Mouse (Mus musculus): ENCODE data around the gene Ppfia3. TPM values are rescaled to one million over a fixed set of nuclear protein-coding genes. Genes with fewer than 3 reads are reported as not detected.
"Not testable (repeated sequence)": the region's sequence is repeated elsewhere in the genome, so short reads cannot be mapped to it uniquely, and the experiment has no call there.

Ppfia3 gene
- polyA plus RNA-seq, 1 experiment from 2014 or later = 5.5 TPM

DNA sequence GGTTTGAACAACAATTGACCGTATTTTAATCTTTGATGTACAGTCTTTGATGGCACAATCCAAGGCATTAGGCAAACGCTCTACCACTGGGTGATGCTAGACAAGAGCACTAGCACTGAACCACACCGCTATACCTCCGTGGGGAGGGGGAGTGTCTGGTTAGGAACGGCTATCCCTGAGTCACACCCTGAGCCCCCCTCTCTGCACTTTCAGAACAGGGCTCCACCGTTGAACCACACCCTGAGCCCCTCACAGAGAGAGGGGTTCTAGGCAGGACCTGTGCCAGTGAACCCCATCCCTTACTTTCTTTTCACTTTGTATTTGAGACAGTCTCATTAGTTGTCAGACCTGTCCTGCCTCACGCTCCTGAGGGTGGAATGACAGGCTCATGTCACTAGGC, 41.5 kb upstream of the Ppfia3 start:
- H3K36me3 ChIP-seq (ENCODE audit: control insufficient read depth, insufficient read depth, low read length) = no peaks in the 10 kb centered on the region
- ATAC-seq (ENCODE audit: insufficient read depth, low FRiP score) = no peak
- no peak overlapping the region for H3K9ac ChIP-seq (ENCODE audit: low read length)
- H3K4me2 ChIP-seq (ENCODE audit: low read depth, low read length) = no peak overlapping the region
- H3K27ac ChIP-seq (ENCODE audit: low read length) = no peak overlapping the region
- H3K9me3 ChIP-seq (replicated peaks; ENCODE audit: control insufficient read depth, low read length) = no peaks in the 10 kb centered on the region
- 69% methylated on average over 7 of the region's 7 CpGs for WGBS
- no peak overlapping the region for H3K4me3 ChIP-seq (replicated peaks; ENCODE audit: low read length)
- H3K27me3 ChIP-seq (ENCODE audit: control insufficient read depth, insufficient read depth, low read length) = peaks cover 49% of the 10 kb centered on the region
- H3K4me1 ChIP-seq (ENCODE audit: control insufficient read depth, insufficient read depth, low read length) = 0 out of 2 replicates have a peak, but pooled peaks cover 6% of the 10 kb centered on the region

DNA sequence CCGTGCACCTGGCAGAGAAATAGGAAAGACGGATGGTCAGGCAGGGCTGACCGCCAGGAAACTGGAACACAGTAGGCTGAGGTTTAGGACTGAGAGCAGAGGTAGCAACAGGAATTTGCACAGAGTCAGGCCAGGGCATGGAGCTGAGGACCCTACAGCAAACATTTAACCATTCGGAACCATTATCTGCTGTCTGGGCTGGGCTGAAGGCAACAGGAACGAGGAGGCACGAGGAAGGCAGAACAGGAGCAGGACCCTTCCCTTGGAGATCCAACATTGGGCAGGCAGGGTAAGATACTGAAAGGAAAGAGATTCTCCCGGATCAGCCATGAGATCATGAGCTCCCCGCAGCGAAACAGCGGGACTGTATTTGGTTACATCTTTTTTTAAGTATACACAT, 41.0 kb upstream of the Ppfia3 start:
- 75% methylated on average over 10 of the region's 10 CpGs for WGBS
- no peak overlapping the region for H3K9ac ChIP-seq (ENCODE audit: low read length)
- no peaks in the 10 kb centered on the region for H3K36me3 ChIP-seq (ENCODE audit: control insufficient read depth, insufficient read depth, low read length)
- peaks cover 49% of the 10 kb centered on the region for H3K27me3 ChIP-seq (ENCODE audit: control insufficient read depth, insufficient read depth, low read length)
- no peak for ATAC-seq (ENCODE audit: insufficient read depth, low FRiP score)
- no peak overlapping the region for H3K4me3 ChIP-seq (replicated peaks; ENCODE audit: low read length)
- H3K27ac ChIP-seq (ENCODE audit: low read length) = no peak overlapping the region
- H3K9me3 ChIP-seq (replicated peaks; ENCODE audit: control insufficient read depth, low read length) = no peaks in the 10 kb centered on the region
- H3K4me2 ChIP-seq (ENCODE audit: low read depth, low read length) = no peak overlapping the region
- 0 out of 2 replicates have a peak, but pooled peaks cover 6% of the 10 kb centered on the region for H3K4me1 ChIP-seq (ENCODE audit: control insufficient read depth, insufficient read depth, low read length)

DNA sequence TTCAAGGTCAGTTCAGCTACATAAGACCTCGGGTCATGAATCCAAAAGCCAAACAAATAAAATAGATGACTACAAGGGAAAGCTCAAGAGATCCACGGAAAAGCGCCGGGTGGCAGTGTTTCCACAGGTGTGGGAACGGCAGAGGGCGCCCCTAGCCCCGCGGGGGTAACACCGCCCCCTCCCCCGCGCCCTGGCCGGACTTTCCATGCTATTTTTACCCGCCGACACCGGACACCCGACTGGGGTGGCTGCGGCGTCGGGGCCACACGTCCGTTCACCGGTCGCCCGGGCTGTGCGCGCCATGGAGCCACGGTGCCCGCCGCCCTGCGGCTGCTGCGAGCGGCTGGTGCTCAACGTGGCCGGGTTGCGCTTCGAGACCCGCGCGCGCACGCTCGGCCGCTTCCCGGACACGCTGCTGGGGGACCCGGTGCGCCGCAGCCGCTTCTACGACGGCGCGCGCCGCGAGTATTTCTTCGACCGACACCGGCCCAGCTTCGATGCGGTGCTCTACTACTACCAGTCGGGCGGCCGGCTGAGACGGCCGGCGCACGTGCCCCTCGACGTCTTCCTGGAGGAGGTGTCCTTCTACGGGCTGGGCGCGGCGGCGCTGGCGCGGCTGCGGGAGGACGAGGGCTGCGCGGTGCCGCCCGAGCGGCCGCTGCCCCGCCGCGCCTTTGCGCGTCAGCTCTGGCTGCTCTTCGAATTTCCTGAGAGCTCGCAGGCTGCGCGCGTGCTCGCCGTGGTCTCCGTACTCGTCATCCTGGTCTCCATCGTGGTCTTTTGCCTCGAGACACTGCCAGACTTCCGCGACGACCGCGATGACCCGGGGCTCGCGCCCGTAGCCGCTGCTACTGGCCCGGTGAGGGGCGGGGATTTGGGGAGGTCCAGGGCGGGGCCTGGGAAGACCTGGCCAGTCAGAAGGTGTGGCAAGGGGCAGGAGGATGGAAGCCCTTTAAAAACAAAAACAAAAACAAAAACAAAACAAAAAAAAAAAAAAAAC, 39.6 kb upstream of the Ppfia3 start:
- peak overlapping the region; percentile 66 for H3K9ac ChIP-seq (ENCODE audit: low read length)
- H3K4me3 ChIP-seq (replicated peaks; ENCODE audit: low read length) = peak overlapping the region; percentile 49
- H3K4me2 ChIP-seq (ENCODE audit: low read depth, low read length) = peak overlapping the region; percentile 75
- under 1% methylated on average over 112 of the region's 114 CpGs for WGBS
- peaks cover 47% of the 10 kb centered on the region for H3K27me3 ChIP-seq (ENCODE audit: control insufficient read depth, insufficient read depth, low read length)
- no peaks in the 10 kb centered on the region for H3K36me3 ChIP-seq (ENCODE audit: control insufficient read depth, insufficient read depth, low read length)
- no peak overlapping the region for H3K27ac ChIP-seq (ENCODE audit: low read length)
- no peaks in the 10 kb centered on the region for H3K9me3 ChIP-seq (replicated peaks; ENCODE audit: control insufficient read depth, low read length)
- ATAC-seq (ENCODE audit: insufficient read depth, low FRiP score) = peak; percentile 22; the same call in 1 of the 2 replicates
- 0 out of 2 replicates have a peak, but pooled peaks cover 6% of the 10 kb centered on the region for H3K4me1 ChIP-seq (ENCODE audit: control insufficient read depth, insufficient read depth, low read length)

DNA sequence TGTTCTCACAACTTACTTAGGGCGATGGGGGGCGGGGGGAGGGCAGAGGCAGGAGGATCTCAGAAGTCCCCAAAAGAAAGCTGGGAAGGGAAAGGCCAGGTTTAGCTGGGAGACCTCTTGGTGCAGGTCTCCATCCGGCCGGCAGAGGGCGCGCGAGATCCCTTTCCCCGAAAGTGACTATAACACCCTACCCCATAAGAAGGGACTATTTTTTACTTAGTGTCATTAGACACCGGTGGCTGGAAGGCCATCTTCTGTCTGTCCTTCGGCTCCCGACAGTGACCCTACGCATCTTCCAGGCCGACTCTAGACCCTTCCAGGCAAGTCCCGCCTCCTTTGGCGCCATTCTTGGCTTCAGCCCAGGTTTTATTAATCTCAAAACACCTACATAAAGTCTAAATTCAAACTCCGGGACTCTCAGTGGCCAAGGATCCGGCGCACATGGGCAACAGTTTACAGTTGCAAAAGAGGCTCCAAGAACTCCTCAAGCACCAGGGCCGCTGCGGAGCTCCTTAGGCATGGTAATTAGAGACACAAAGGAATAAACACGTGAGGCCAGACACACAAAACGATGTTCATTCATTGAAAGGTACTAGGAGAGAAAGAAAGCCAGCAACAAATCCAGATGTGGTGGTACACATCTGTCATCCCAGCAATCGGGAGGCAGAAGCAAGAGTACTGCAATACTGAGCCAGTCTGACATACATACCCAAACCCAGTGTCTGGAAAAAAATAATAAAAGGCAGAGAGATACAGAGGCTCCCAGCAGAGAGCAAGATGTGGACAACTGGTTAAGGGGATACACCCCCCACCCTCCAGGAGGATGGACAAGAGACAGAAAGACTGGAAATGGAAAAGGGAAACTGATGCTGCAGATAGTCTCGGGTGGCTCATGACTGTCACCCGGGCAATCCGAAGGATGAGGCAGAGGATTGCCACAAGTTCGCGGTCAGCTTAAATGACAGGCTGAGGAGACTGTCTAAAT, 38.6 kb upstream of the Ppfia3 start, which contains the start of gene Kcna7:
Gene Kcna7 (plus strand): TSS at position 563 of the 985 bp plus-strand sequence.
- Histone ChIP-seq H3K9me3 (replicated peaks; ENCODE audit: control insufficient read depth, low read length) (no peaks in the 10 kb centered on the region), H3K27me3 (ENCODE audit: control insufficient read depth, insufficient read depth, low read length) (peaks cover 47% of the 10 kb centered on the region), H3K36me3 (ENCODE audit: control insufficient read depth, insufficient read depth, low read length) (no peaks in the 10 kb centered on the region), H3K4me1 (ENCODE audit: control insufficient read depth, insufficient read depth, low read length) (0 out of 2 replicates have a peak, but pooled peaks cover 6% of the 10 kb centered on the region), H3K9ac (ENCODE audit: low read length) (peak within 1 kb of the TSS; percentile 66), H3K27ac (ENCODE audit: low read length) (no peak within 1 kb of the TSS), H3K4me2 (ENCODE audit: low read depth, low read length) (peak within 1 kb of the TSS; percentile 75), H3K4me3 (replicated peaks; ENCODE audit: low read length) (peak within 1 kb of the TSS; percentile 49)
- peak; percentile 20; the same call in 1 of the 2 replicates for ATAC-seq (ENCODE audit: insufficient read depth, low FRiP score)
- WGBS = 11% methylated on average over 28 of the region's 28 CpGs

DNA sequence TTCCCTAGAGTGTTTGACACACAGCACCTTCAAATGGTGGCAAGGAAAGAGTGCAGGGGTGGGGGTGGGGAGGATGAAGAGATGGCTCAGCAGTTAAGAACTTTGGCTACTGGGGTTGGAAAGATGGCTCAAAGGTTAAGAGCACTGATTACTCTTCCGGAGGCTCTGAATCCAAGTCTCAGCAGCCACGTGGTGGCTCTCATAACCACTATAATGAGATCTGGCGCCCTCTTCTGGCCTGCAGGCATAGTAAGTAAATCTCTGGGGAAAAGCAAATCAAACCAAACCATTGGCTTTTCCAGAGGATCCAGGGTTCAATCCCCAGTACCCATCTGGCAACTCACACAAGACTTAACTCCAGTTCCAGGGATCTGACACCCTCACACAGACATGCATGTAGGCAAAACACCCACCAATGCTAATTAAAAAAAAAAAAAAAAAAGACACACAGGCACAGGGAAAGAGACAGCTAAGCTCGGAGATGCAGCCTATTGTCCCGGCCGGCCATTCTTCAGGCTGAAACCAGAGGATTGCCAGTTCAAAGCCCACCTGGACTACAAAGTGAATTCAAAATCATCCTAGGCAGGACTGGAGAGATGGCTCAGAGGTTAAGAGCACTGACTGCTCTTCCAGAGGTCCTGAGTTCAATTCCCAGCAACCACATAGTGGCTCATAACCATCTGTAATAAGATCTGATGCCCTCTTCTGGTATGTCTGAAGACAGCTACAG, 36.9 kb upstream of the Ppfia3 start:
- Histone ChIP-seq H3K27me3 (ENCODE audit: control insufficient read depth, insufficient read depth, low read length) (peaks cover 39% of the 10 kb centered on the region), H3K9me3 (replicated peaks; ENCODE audit: control insufficient read depth, low read length) (no peaks in the 10 kb centered on the region), H3K4me3 (replicated peaks; ENCODE audit: low read length) (no peak overlapping the region), H3K4me1 (ENCODE audit: control insufficient read depth, insufficient read depth, low read length) (0 out of 2 replicates have a peak, but pooled peaks cover 6% of the 10 kb centered on the region), H3K36me3 (ENCODE audit: control insufficient read depth, insufficient read depth, low read length) (no peaks in the 10 kb centered on the region), H3K4me2 (ENCODE audit: low read depth, low read length) (no peak overlapping the region), H3K9ac (ENCODE audit: low read length) (no peak overlapping the region), H3K27ac (ENCODE audit: low read length) (no peak overlapping the region)
- 44% methylated on average over 6 of the region's 6 CpGs for WGBS
- ATAC-seq (ENCODE audit: insufficient read depth, low FRiP score) = peak; percentile 22; the same call in 1 of the 2 replicates

DNA sequence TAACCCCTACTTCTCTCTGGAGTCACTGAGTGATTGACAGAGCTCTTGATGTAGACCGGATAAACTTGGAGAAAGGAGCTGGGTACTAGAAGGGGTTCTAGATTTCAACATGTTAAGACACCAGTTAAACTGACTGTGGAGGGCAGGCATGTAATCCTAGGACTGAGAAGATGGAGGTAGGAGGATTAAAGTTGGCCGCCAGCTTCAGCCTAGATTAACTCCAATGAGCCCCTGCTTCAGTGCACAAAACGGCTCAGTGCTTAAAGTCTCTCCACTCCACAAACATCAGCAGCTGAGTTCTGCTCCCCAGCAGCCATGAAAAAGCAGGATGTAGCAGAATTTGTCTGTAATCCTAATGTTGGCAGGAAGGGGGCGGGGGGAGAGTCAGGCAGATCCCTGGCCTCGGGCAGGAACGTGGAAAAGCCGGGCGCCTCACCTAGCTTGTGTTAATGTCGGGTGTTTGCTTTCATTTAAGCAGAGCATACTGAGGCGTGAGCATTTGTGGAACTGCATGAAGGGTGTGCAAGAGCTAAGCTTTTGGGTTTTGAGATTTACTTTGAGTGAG, 34.8 kb upstream of the Ppfia3 start:
- no peaks in the 10 kb centered on the region for H3K9me3 ChIP-seq (replicated peaks; ENCODE audit: control insufficient read depth, low read length)
- H3K4me3 ChIP-seq (replicated peaks; ENCODE audit: low read length) = no peak overlapping the region
- H3K4me2 ChIP-seq (ENCODE audit: low read depth, low read length) = no peak overlapping the region
- H3K4me1 ChIP-seq (ENCODE audit: control insufficient read depth, insufficient read depth, low read length) = 0 out of 2 replicates have a peak, but pooled peaks cover 6% of the 10 kb centered on the region
- no peaks in the 10 kb centered on the region for H3K36me3 ChIP-seq (ENCODE audit: control insufficient read depth, insufficient read depth, low read length)
- no peak overlapping the region; the same call in 1 of the 2 replicates for H3K9ac ChIP-seq (ENCODE audit: low read length)
- 51% methylated on average over 10 of the region's 10 CpGs for WGBS
- no peak for ATAC-seq (ENCODE audit: insufficient read depth, low FRiP score)
- no peak overlapping the region for H3K27ac ChIP-seq (ENCODE audit: low read length)
- H3K27me3 ChIP-seq (ENCODE audit: control insufficient read depth, insufficient read depth, low read length) = peaks cover 18% of the 10 kb centered on the region

DNA sequence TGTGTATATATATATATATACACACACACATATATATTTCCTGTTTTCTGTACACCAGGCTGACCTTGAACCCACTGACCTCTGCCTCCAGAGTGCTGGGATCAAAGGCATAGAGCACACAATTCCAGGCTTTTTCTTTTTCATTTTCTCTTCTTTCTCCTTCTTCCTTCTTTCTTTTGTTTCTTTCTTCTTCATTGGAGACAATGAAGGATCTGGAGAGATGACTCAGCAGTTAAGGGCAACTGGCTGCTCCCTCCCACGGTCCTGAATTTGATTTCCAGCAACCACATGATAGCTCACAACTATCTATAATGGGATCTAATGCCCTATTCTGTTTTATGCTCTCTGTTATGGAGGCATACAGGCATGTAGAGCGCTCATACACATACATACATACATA, 30.0 kb upstream of the Ppfia3 start:
- no peak for ATAC-seq (ENCODE audit: insufficient read depth, low FRiP score)
- WGBS = 77% methylated on average over 2 of the region's 2 CpGs
- Histone ChIP-seq H3K36me3 (ENCODE audit: control insufficient read depth, insufficient read depth, low read length) (0 out of 2 replicates have a peak, but pooled peaks cover 4% of the 10 kb centered on the region), H3K4me2 (ENCODE audit: low read depth, low read length) (no peak overlapping the region), H3K4me1 (ENCODE audit: control insufficient read depth, insufficient read depth, low read length) (peaks cover 16% of the 10 kb centered on the region), H3K27me3 (ENCODE audit: control insufficient read depth, insufficient read depth, low read length) (no peaks in the 10 kb centered on the region), H3K4me3 (replicated peaks; ENCODE audit: low read length) (no peak overlapping the region), H3K27ac (ENCODE audit: low read length) (no peak overlapping the region), H3K9ac (ENCODE audit: low read length) (no peak overlapping the region), H3K9me3 (replicated peaks; ENCODE audit: control insufficient read depth, low read length) (no peaks in the 10 kb centered on the region)

DNA sequence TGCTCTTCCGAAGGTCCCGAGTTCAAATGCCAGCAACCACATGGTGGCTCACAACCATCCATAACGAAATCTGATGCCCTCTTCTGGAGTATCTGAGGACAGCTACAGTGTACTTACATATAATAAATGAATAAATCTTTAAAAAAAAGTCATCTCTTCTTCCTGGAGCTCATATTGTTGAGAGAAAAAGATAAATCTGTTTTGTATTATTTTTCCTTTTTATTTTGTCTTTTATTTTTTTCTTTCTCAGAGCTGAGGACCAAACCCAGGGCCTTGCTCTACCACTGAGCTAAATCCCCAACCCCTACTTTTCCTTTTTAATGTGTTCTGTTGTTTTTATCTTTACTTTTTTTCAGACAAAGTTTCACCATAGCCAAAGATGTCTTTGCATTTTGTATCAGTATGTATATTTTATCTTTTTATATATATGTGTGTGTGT, 29.5 kb upstream of the Ppfia3 start:
- not testable (repeated sequence) for H3K9me3 ChIP-seq (replicated peaks; ENCODE audit: control insufficient read depth, low read length); H3K36me3 ChIP-seq (ENCODE audit: control insufficient read depth, insufficient read depth, low read length); H3K27me3 ChIP-seq (ENCODE audit: control insufficient read depth, insufficient read depth, low read length)
- H3K4me3 ChIP-seq (replicated peaks; ENCODE audit: low read length) = peak overlapping the region; percentile 55
- ATAC-seq (ENCODE audit: insufficient read depth, low FRiP score) = peak; percentile 15; the same call in 1 of the 2 replicates
- peak overlapping the region; percentile 88 for H3K27ac ChIP-seq (ENCODE audit: low read length)
- 2% methylated on average over 3 of the region's 3 CpGs for WGBS
- peak overlapping the region; percentile 58 for H3K4me2 ChIP-seq (ENCODE audit: low read depth, low read length)
- H3K4me1 ChIP-seq (ENCODE audit: control insufficient read depth, insufficient read depth, low read length) = peaks cover 16% of the 10 kb centered on the region
- H3K9ac ChIP-seq (ENCODE audit: low read length) = peak overlapping the region; percentile 74; the same call in 1 of the 2 replicates
